Mouse (Mus musculus) megakaryocyte, embryonic 14.5 days (primary cell): ENCODE results near the gene Rps28. TPM values are rescaled to one million over a fixed set of nuclear protein-coding genes. Genes with fewer than 3 reads are reported as not detected.

Experiments
- H3K27me3 ChIP-seq: replicated peaks from 2 replicates; pipeline ENCODE3; 2012; ENCODE audit warnings: inconsistent platforms
- H3K36me3 ChIP-seq: replicated peaks from 2 replicates; pipeline ENCODE3; 2012; ENCODE audit warnings: low read length, inconsistent platforms, mixed read lengths
- H3K4me1 ChIP-seq: 2 replicates; pipeline ENCODE4 v1.6.1; 2012; ENCODE audit warnings: inconsistent platforms
- H3K4me3 ChIP-seq: replicated peaks from 2 replicates; pipeline ENCODE3; 2012; ENCODE audit warnings: moderate library complexity, mild to moderate bottlenecking, inconsistent platforms
- H3K9me3 ChIP-seq: 2 replicates; pipeline ENCODE4 v1.6.1; 2012; ENCODE audit warnings: inconsistent platforms
- FLI1 ChIP-seq: IDR thresholded peaks from 2 replicates; pipeline ENCODE4 v1.6.1; 2012; ENCODE audit warnings: low read length, inconsistent platforms, mixed read lengths
- GATA1 ChIP-seq: IDR thresholded peaks from 3 replicates; pipeline ENCODE4 v1.6.1; 2012; ENCODE audit warnings: mixed read lengths, low read length, inconsistent platforms, borderline replicate concordance
- polyA plus RNA-seq: library from polyadenylated mRNA; stranded (reverse); fragments of >175 nt; gene quantifications from 2 replicates; pipeline ENCODE4 v1.2.3, GENCODE M21; 2012; ENCODE audit warnings: low replicate concordance; ENCODE audit not compliant: insufficient read depth

The Rps28 gene
- polyA plus RNA-seq, 1 experiment = 6,431 TPM

DNA sequence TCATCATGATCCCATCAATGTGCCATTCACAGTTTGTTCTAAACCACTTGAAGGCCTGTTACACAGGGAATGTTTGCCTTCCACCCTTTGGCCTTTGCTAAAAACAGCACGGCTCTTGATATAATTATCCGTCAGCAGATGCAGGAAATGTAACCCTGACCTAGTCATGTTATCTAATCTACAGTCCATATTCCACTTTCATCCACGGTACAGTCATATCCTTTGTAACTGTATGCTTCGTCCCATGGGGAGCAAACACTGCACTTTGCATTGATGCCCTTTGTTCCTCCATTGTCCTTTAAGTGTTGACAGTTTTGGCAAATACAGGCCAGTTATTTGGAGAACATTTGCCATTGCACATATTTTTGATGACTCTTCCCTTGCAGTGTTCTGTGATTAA is 35.6 kb downstream of the Rps28 start:
- no peaks in the 10 kb centered on the region for H3K36me3 ChIP-seq
- peaks cover 16% of the 10 kb centered on the region for H3K27me3 ChIP-seq
- TF ChIP-seq FLI1 (no peak), GATA1 (no peak)
- H3K4me3 ChIP-seq = no peak overlapping the region
- H3K9me3 ChIP-seq = no peaks in the 10 kb centered on the region
- H3K4me1 ChIP-seq = peaks cover 6% of the 10 kb centered on the region

DNA sequence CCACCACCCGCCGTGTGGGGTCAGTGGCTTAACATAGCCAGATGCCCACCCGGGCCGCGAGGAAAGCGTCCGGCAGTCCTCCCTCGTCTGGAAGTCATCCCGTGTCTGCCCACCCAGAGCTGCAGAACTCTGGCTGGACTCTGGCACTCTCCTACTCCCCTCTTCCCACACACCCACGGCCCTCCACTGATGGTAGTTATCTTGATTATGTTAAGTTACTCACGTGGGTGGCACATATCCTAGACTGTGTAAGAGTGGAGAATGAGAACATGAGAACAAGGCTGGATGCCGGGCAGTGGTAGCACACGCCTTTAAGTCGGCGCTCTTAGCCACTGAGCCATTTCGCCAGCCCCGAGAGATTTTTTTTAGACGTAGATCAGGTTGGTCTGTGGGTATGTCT is 38.0 kb downstream of the Rps28 start:
- TF ChIP-seq GATA1 = no peak
- no peak for TF ChIP-seq FLI1
- Histone ChIP-seq H3K4me3 (no peak overlapping the region), H3K27me3 (peaks cover 21% of the 10 kb centered on the region), H3K36me3 (no peaks in the 10 kb centered on the region), H3K9me3 (no peaks in the 10 kb centered on the region), H3K4me1 (peaks cover 22% of the 10 kb centered on the region)

DNA sequence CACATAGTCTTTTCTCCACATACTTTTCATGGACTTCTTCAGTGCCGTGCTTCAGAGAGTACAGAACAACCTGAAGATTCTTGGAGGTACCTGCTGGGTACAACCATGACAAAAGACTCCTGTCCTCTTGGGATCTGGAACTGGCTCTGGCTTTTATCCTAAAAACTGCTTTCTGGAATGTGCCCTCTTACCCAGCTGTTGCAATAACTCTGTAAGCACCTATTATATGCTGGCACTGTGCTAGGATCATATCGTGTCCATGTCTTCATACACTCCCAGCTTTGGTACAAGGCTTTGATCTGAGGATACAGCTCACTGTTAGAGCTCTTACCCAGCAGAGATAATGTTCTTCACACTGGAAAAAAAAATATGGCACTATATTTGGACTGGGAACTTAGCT is 39.4 kb downstream of the Rps28 start:
- Histone ChIP-seq H3K4me1 (peaks cover 36% of the 10 kb centered on the region), H3K9me3 (no peaks in the 10 kb centered on the region), H3K27me3 (peaks cover 21% of the 10 kb centered on the region), H3K4me3 (no peak overlapping the region), H3K36me3 (no peaks in the 10 kb centered on the region)
- TF ChIP-seq GATA1 = no peak
- no peak for TF ChIP-seq FLI1

DNA sequence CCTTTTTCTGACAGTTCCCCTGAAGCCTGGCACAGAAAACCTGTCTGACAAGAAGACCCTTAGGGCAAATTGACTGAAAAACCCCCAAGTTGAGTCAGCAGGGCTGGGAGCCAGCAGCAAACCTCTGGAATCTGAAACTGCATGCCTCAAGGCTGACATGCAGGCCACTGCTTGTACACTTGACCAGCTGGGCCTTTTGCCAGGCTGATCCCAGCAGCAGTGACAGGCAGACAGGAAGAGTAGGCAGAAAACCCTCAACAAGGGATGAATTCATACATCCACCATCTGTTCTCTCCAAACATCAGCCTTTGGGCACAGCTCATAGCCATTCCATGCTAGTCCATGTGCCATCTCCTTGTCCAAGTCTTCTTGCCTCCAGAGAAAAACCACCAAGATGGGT is 41.0 kb downstream of the Rps28 start:
- Histone ChIP-seq H3K27me3 (peaks cover 21% of the 10 kb centered on the region), H3K4me3 (no peak overlapping the region), H3K36me3 (peaks cover 5% of the 10 kb centered on the region), H3K9me3 (no peaks in the 10 kb centered on the region), H3K4me1 (peaks cover 46% of the 10 kb centered on the region)
- no peak for TF ChIP-seq GATA1
- no peak for TF ChIP-seq FLI1

DNA sequence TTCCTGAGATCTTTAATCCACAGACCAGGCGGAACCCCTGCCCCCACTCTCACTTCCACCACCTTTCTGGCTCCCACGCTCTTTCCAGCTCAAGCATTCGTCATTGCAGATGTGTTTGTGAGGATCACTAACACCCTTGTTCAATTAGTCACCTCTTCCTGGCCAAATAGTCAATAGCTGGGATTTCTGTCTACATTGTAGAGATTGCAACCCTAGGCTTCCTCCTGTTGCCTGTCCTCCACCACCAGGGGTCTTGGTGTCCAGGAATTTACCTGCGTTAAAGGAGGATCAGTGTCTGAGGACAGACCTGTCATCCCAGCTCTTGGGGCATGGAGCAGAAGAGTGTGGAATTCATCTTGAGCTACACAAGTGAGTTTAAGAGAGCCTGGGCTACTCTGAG is 42.3 kb downstream of the Rps28 start:
- peaks cover 17% of the 10 kb centered on the region for H3K36me3 ChIP-seq
- TF ChIP-seq GATA1 (no peak), FLI1 (no peak)
- H3K4me1 ChIP-seq = peaks cover 46% of the 10 kb centered on the region
- H3K4me3 ChIP-seq = peak overlapping the region; percentile 91
- no peaks in the 10 kb centered on the region for H3K9me3 ChIP-seq
- peaks cover 21% of the 10 kb centered on the region for H3K27me3 ChIP-seq

DNA sequence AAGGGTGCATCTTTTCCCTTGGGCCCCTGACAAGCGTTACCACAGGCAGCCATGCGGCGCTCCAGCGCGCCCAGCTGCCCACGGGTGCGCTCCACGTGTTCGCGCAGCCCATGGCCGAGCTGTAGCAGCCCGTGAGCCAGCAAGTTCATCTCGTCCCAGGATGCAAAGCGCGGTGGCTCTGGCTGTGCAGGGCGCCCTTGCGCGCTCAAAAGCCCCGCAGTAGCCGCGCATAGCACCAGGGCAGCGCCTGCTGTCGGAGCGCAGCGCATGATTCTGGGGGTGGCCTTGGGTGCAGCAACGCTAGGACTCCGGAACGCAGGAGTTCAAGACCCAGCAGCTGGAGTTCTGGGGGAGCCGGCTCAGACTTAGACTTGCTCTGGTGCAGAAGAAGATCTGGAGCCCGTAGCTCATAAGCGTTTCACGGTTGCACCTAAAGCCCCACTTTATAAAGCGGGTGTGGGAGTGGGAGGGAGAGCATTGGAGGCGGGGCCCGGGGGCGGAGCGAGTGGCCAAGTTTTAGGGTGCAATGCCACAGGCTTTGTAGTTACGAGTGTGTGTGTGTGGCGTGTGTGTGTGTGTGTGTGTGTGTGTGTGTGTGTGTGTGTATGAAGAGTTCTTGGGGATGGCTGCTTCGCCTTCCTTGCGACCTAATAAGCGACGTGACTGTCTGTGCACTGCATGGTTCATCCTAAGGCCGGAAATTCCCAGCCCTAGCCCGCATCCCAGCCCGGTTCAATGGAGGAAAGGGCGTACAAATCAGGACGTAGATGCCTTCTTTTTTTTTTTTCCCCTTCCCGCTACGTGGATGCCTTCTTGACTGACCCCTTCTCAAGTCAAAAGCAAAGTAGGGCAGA is 43.0 kb downstream of the Rps28 start, which contains the start of gene Angptl4:
Gene Angptl4, minus strand, starts transcription at position 707 of the 854 bp plus-strand sequence.
- Histone ChIP-seq H3K9me3 (no peaks in the 10 kb centered on the region), H3K4me3 (peak within 1 kb of the TSS; percentile 91), H3K27me3 (peaks cover 20% of the 10 kb centered on the region), H3K36me3 (peaks cover 24% of the 10 kb centered on the region), H3K4me1 (peaks cover 46% of the 10 kb centered on the region)
- TF ChIP-seq GATA1 = no peak

DNA sequence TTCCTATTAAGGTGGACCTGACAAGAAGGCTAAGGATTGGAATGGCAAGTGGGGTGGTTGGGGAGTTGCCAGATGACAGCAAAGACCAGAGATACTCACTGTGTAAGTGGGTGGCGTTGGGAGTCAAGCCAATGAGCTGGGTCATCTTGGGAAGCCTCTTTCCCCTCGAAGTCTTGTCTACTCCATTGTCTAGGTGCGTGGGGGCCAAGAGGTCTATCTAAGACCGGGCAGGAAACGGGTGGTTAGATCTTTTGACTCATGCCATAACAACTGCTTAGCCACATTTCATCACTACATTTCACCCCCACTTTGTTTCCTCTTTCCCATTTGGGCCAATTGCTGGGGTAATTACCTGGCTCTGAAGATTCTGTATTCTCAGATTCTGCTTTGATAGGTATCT is 43.9 kb downstream of the Rps28 start:
- peaks cover 26% of the 10 kb centered on the region for H3K36me3 ChIP-seq
- no peak for TF ChIP-seq GATA1
- TF ChIP-seq FLI1 = no peak
- H3K4me1 ChIP-seq = peaks cover 46% of the 10 kb centered on the region
- no peaks in the 10 kb centered on the region for H3K9me3 ChIP-seq
- peaks cover 17% of the 10 kb centered on the region for H3K27me3 ChIP-seq
- peak overlapping the region; percentile 91 for H3K4me3 ChIP-seq

DNA sequence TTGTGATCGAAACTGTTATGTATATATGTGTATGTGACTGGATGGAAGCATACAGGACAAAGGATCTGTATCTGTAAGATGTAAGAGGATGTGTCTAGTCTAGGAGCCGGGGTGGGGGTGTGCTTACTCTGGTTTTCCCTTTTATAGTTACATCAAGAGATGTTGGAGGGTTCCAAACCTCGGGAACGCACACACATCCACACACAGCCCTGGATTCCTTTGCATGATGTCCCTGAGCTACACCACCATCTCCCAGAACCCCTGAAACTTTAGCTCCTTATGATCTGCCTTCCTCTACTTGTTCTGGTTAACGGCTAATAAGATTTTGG is 44.4 kb downstream of the Rps28 start:
- Histone ChIP-seq H3K36me3 (peaks cover 31% of the 10 kb centered on the region), H3K4me1 (peaks cover 46% of the 10 kb centered on the region), H3K4me3 (no peak overlapping the region), H3K27me3 (peaks cover 12% of the 10 kb centered on the region), H3K9me3 (no peaks in the 10 kb centered on the region)
- TF ChIP-seq FLI1 (no peak), GATA1 (no peak)

DNA sequence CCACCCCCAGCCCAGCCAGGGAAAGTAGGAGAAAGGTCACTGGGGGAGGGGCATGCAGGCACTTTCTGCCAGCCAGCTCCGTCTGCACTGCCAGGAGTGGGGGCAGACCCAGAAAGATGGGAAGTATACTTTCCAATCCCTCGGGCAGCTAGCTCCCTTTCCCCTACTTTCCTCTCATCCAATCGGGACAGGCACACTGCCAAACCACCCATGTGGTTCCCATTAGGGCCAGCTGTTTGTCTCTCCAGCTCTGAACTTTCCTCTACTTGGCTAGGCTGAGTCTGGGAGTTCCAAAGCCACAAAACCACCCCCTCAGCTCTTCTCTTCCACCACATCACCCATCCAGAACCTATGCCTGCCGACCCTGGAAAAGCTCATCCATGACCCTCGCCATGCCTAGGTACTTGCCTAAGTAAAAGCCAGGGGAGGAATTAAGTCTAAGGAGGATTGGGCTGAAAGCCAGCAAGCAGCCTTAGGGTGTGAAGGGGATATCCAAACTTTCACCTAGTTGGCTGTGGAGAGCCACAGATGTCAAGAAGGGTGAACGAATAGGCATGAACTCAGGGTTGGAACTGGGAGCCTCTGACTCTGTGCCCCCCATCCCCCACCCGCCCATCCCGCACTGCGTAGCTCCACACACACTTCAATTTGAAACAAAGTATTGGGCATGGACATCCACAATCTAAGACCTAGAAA is 44.9 kb downstream of the Rps28 start:
- TF ChIP-seq GATA1 = no peak
- no peak for TF ChIP-seq FLI1
- H3K4me3 ChIP-seq = peak overlapping the region; percentile 50

DNA sequence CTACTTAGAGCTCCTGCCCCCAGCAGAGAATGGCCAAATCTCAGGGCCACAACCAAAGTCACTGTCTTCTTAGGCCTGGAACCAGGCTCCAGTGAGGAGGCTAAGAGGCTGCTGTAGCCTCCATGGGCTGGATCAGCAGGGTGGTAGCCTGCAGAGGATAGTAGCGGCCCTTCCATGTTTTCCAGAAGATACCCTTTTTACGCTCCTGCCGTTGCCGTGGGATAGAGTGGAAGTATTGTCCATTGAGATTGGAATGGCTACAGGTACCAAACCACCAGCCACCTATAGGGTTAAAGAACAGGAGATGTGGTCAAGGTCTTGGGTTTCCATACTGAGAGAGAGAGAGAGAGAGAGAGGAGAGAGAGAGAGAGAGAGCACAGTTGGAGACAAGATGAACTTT is 49.1 kb downstream of the Rps28 start:
- TF ChIP-seq GATA1 (no peak), FLI1 (no peak)
- H3K27me3 ChIP-seq = no peaks in the 10 kb centered on the region

More for the DNA sequence above, 44.9 kb downstream of the Rps28 start:
- Histone ChIP-seq H3K9me3 (no peaks in the 10 kb centered on the region), H3K36me3 (peaks cover 33% of the 10 kb centered on the region), H3K27me3 (peaks cover 8% of the 10 kb centered on the region), H3K4me1 (peaks cover 46% of the 10 kb centered on the region)

More for the DNA sequence above, 49.1 kb downstream of the Rps28 start:
- Histone ChIP-seq H3K4me1 (peaks cover 24% of the 10 kb centered on the region), H3K36me3 (peaks cover 33% of the 10 kb centered on the region), H3K4me3 (no peak overlapping the region), H3K9me3 (no peaks in the 10 kb centered on the region)
